Mouse (Mus musculus): ENCODE data around the gene Lyrm9. TPM values are rescaled to one million over a fixed set of nuclear protein-coding genes. Genes with fewer than 3 reads are reported as not detected.

Gene Lyrm9
- polyA plus RNA-seq, 1 experiment from 2014 or later, result 12.9 TPM

GRCm38 (mm10) chr11:78796072-78796729 is 30.2 kb upstream of the Lyrm9 start:
- Histone ChIP-seq H3K9ac (replicated peaks) (no peak overlapping the region), H3K9me3 (ENCODE audit: low read length) (no peaks in the 10 kb centered on the region), H3K36me3 (replicated peaks; ENCODE audit: insufficient read depth, low read length) (no peaks in the 10 kb centered on the region), H3K27ac (ENCODE audit: low read depth) (no peak overlapping the region), H3K27me3 (ENCODE audit: insufficient read depth, low read length) (no peaks in the 10 kb centered on the region), H3K4me3 (ENCODE audit: low read depth, low read length) (no peak overlapping the region), H3K4me1 (ENCODE audit: insufficient read depth) (peaks cover 10% of the 10 kb centered on the region), H3K4me2 (ENCODE audit: low read depth, low read length) (no peak overlapping the region)
- no peak for ATAC-seq
- TF ChIP-seq CTCF (IDR thresholded peaks at IDR 0.05; ENCODE audit: low read depth), result no peak
- no peak for TF ChIP-seq EP300 (IDR thresholded peaks at IDR 0.05; ENCODE audit: low read depth)
- WGBS (ENCODE audit: insufficient replicate concordance), result 78% methylated on average over 10 of the region's 10 CpGs
- DNase-seq, result no peak

GRCm38 (mm10) chr11:78801094-78801493 is 25.3 kb upstream of the Lyrm9 start:
- DNase-seq, result no peak
- no peaks in the 10 kb centered on the region for H3K36me3 ChIP-seq (replicated peaks; ENCODE audit: insufficient read depth, low read length)
- no peak overlapping the region for H3K4me3 ChIP-seq (ENCODE audit: low read depth, low read length)
- no peaks in the 10 kb centered on the region for H3K27me3 ChIP-seq (ENCODE audit: insufficient read depth, low read length)
- no peak overlapping the region for H3K27ac ChIP-seq (ENCODE audit: low read depth)
- ATAC-seq, result 0 out of 2 replicates have a peak, but pooled peaks have one; percentile 33
- no peaks in the 10 kb centered on the region for H3K9me3 ChIP-seq (ENCODE audit: low read length)
- no peak overlapping the region for H3K4me2 ChIP-seq (ENCODE audit: low read depth, low read length)
- H3K4me1 ChIP-seq (ENCODE audit: insufficient read depth), result peaks cover 6% of the 10 kb centered on the region; the same call in 1 of the 2 replicates
- WGBS (ENCODE audit: insufficient replicate concordance), result 60% methylated on average over 4 of the region's 4 CpGs
- no peak overlapping the region for H3K9ac ChIP-seq (replicated peaks)
- TF ChIP-seq CTCF (IDR thresholded peaks at IDR 0.05; ENCODE audit: low read depth), result no peak
- TF ChIP-seq EP300 (IDR thresholded peaks at IDR 0.05; ENCODE audit: low read depth), result peak; percentile 86

- H3K4me2 ChIP-seq (ENCODE audit: low read depth, low read length), result no peak overlapping the region
- WGBS (ENCODE audit: insufficient replicate concordance), result 47% methylated on average over 14 of the region's 14 CpGs
These were observed 22.6 kb upstream of the Lyrm9 start for GRCm38 (mm10) chr11:78803587-78804316.

GRCm38 (mm10) chr11:78804551-78804950 is 21.8 kb upstream of the Lyrm9 start:
- no peaks in the 10 kb centered on the region for H3K9me3 ChIP-seq (ENCODE audit: low read length)
- no peaks in the 10 kb centered on the region for H3K27me3 ChIP-seq (ENCODE audit: insufficient read depth, low read length)
- no peak for ATAC-seq
- H3K27ac ChIP-seq (ENCODE audit: low read depth), result no peak overlapping the region
- no peak overlapping the region for H3K4me3 ChIP-seq (ENCODE audit: low read depth, low read length)
- no peak for DNase-seq
- WGBS (ENCODE audit: insufficient replicate concordance), result 76% methylated on average over 6 of the region's 6 CpGs
- no peak overlapping the region for H3K9ac ChIP-seq (replicated peaks)
- no peaks in the 10 kb centered on the region for H3K36me3 ChIP-seq (replicated peaks; ENCODE audit: insufficient read depth, low read length)
- H3K4me2 ChIP-seq (ENCODE audit: low read depth, low read length), result no peak overlapping the region
- peaks cover 9% of the 10 kb centered on the region; the same call in 1 of the 2 replicates for H3K4me1 ChIP-seq (ENCODE audit: insufficient read depth)
- TF ChIP-seq CTCF (IDR thresholded peaks at IDR 0.05; ENCODE audit: low read depth), result no peak
- TF ChIP-seq EP300 (IDR thresholded peaks at IDR 0.05; ENCODE audit: low read depth), result no peak

More at GRCm38 (mm10) chr11:78803587-78804316, 22.6 kb upstream of the Lyrm9 start:
- DNase-seq, result peak; percentile 35
- H3K27ac ChIP-seq (ENCODE audit: low read depth), result no peak overlapping the region
- H3K9ac ChIP-seq (replicated peaks), result no peak overlapping the region
- H3K36me3 ChIP-seq (replicated peaks; ENCODE audit: insufficient read depth, low read length), result no peaks in the 10 kb centered on the region
- TF ChIP-seq EP300 (IDR thresholded peaks at IDR 0.05; ENCODE audit: low read depth) (no peak), CTCF (IDR thresholded peaks at IDR 0.05; ENCODE audit: low read depth) (no peak)
- no peaks in the 10 kb centered on the region for H3K9me3 ChIP-seq (ENCODE audit: low read length)
- no peaks in the 10 kb centered on the region for H3K27me3 ChIP-seq (ENCODE audit: insufficient read depth, low read length)
- H3K4me1 ChIP-seq (ENCODE audit: insufficient read depth), result peaks cover 9% of the 10 kb centered on the region; the same call in 1 of the 2 replicates
- ATAC-seq, result peak; percentile 47
- no peak overlapping the region for H3K4me3 ChIP-seq (ENCODE audit: low read depth, low read length)

- Histone ChIP-seq H3K36me3 (replicated peaks; ENCODE audit: insufficient read depth, low read length) (no peaks in the 10 kb centered on the region), H3K9me3 (ENCODE audit: low read length) (no peaks in the 10 kb centered on the region), H3K4me1 (ENCODE audit: insufficient read depth) (peaks cover 9% of the 10 kb centered on the region; the same call in 1 of the 2 replicates), H3K9ac (replicated peaks) (no peak overlapping the region), H3K4me2 (ENCODE audit: low read depth, low read length) (no peak overlapping the region), H3K4me3 (ENCODE audit: low read depth, low read length) (no peak overlapping the region), H3K27me3 (ENCODE audit: insufficient read depth, low read length) (no peaks in the 10 kb centered on the region), H3K27ac (ENCODE audit: low read depth) (no peak overlapping the region)
- DNase-seq (no peak), ATAC-seq (no peak)
- 72% methylated on average over 6 of the region's 6 CpGs for WGBS (ENCODE audit: insufficient replicate concordance)
- no peak for TF ChIP-seq CTCF (IDR thresholded peaks at IDR 0.05; ENCODE audit: low read depth)
These were observed 21.2 kb upstream of the Lyrm9 start for GRCm38 (mm10) chr11:78805198-78805597.

- Histone ChIP-seq H3K9me3 (ENCODE audit: low read length) (no peaks in the 10 kb centered on the region), H3K27me3 (ENCODE audit: insufficient read depth, low read length) (no peaks in the 10 kb centered on the region), H3K27ac (ENCODE audit: low read depth) (no peak overlapping the region), H3K36me3 (replicated peaks; ENCODE audit: insufficient read depth, low read length) (no peaks in the 10 kb centered on the region), H3K4me2 (ENCODE audit: low read depth, low read length) (no peak overlapping the region), H3K4me3 (ENCODE audit: low read depth, low read length) (no peak overlapping the region), H3K4me1 (ENCODE audit: insufficient read depth) (peaks cover 9% of the 10 kb centered on the region; the same call in 1 of the 2 replicates), H3K9ac (replicated peaks) (no peak overlapping the region)
- no peak for DNase-seq
- no peak for TF ChIP-seq EP300 (IDR thresholded peaks at IDR 0.05; ENCODE audit: low read depth)
- peak; percentile 6; the same call in 1 of the 2 replicates for TF ChIP-seq CTCF (IDR thresholded peaks at IDR 0.05; ENCODE audit: low read depth)
- no peak for ATAC-seq
- 47% methylated on average over 9 of the region's 9 CpGs for WGBS (ENCODE audit: insufficient replicate concordance)
These were observed 20.7 kb upstream of the Lyrm9 start for GRCm38 (mm10) chr11:78805691-78806137.
